Mouse (Mus musculus) heart, adult 11 months (tissue): Measurements from ENCODE around the gene Rabggtb.
"Not testable (repeated sequence)": the region's sequence is repeated elsewhere in the genome, so short reads cannot be mapped to it uniquely, and the experiment has no call there.

Source experiments
- DNase-seq: peaks from one replicate; pipeline ENCODE4 v3.0.0; 2022

Rabggtb gene

GRCm38 (mm10) chr3:153860392-153860791, 52.4 kb downstream of the Rabggtb start:
- DNase-seq = not testable (repeated sequence)

DNA sequence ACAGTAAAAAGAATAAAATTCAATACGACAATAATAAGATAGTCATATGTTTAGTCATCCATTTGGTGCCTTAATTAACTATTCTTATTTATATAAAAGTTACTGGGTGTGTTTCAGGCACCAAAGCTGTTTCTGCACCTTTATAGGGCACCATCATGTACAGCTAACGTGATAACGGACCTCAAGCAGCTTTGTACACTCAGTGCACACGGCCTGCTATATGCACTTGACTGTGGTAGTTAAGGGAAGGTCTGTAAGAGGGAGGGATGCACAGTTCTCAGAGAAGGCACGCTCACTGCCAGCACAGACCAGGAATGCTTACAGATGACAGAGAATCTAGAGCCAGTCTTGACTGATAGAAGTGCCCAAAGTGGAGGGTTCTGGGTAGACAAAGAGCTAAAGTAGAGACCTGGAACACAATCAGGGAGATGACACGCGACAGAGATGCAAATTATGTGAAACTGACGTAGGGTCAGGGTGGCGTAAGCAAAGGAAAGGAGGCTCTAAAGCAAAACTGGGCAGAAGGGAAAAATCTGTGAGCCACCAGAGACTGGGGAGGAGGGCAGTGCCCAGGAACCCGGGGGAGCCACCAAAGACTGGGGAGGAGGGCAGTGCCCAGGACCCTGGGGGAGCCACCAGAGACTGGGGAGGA, 54.3 kb downstream of the Rabggtb start:
- no peak for DNase-seq
